Mouse (Mus musculus) left cerebral cortex, postnatal 36 days (tissue): ENCODE measurements around the gene Tjp2. TPM values are rescaled to one million over a fixed set of nuclear protein-coding genes. Genes with fewer than 3 reads are reported as not detected.
"Not testable (repeated sequence)": the region's sequence is repeated elsewhere in the genome, so short reads cannot be mapped to it uniquely, and the experiment has no call there.

Experiments used
- DNase-seq, 2 experiments: peaks; one replicate each; pipeline ENCODE4 v3.0.0; 2021 to 2022; ENCODE audit warnings: low spot score in 2 of 2, mixed read lengths in 1 of 2
- intact Hi-C: fragments of 180-260 bp; cut with DNase I; formaldehyde crosslinking; loops from one replicate; pipeline ENCODE4 v1.15.1; 2025
- total RNA-seq, 2 experiments: library from RNA; stranded (reverse); gene quantifications; 2 replicates each; pipeline ENCODE4 v1.2.3; 2021

The Tjp2 gene
- total RNA-seq, 2 experiments from 2014 or later: 17.1 TPM

DNA sequence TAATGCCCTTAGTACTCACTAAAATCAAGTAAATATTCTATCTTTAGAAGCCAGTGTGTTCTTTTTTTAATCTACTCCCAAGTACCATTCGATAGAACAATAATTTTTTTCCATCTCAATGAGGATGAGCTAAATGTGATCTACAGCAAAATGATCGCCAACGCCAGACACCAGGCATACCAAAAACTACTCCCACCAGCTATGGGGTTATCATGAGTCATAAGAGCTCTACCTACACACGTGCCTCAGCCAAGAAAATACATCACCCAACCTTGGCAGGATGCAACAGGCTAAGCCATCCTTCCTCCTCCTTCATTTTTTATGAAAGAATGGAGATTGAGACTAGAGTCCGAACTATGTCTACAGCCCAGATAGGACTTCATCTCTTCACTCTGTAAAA lies 31.9 kb downstream of the Tjp2 start:
- intact Hi-C loops: no loop called here
- no peak for DNase-seq

DNA sequence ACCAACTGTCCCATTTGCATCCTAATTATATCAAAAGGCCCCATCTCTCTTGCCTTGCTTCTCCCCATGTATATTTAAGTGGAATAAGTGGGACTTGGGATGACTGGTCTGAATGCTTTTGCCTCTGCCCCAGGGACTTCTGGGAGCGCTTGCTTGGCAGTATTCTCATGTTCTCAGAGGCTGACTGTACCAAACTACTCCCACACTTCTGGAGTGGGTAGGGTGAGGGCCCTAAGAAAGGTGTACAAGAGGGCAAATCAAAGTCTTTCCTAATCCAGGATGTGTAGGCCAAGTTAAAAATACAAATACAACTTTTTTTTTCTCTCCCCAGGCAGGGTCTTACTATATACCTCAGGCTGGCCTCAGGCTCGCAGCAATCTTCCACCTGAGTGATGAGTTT lies 37.0 kb downstream of the Tjp2 start:
- DNase-seq: no peak
- intact Hi-C loops: no loop called here

DNA sequence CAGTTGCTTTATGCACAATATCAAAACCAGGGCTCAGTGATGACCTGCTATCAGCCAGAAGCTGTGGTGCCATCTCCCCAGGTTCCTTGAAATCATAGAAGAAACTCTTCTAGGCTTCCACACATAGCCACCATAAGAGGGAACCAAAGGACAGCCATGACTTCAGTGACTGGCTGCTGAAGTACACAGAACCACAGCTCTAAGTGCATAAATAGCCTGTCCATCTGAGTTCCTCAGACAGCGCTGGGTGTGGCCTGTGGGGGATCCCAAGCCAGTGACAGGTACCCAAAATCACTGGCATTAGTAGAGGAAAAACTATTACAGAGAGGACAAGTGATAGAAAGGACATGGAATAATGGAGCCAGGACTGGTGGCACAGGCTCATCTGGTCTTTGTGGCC lies 37.5 kb downstream of the Tjp2 start:
- intact Hi-C loops: not testable (repeated sequence)

DNA sequence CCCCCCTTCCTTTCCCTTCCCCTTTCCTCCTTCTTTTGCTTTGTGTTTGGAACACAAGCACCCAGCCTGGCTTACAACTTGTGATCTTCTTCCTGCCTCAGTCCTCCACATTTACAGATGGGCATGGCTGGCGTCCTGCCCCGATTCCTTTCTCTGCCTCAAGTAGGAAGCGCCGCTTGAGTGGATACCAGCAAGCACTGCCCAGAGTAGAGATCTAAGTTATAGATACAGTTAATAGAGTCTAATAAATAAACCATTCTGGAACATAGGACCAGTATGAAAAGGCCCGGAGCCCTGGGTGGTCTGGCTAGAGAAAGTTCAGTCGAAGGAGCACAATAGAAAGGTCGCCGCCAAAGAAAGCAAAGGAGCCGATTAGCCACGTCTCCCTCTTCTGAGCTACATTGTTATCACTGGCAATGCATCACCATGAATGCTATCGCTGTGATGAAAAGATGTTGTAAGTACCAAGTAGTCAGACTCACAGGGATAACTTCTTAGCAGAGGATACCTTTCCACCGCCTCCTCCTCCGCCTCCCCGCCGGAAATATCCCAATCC lies 41.1 kb downstream of the Tjp2 start:
- DNase-seq: no peak
- intact Hi-C loops: no loop called here

More for the DNA sequence above, 37.5 kb downstream of the Tjp2 start:
- not testable (repeated sequence) for DNase-seq

DNA sequence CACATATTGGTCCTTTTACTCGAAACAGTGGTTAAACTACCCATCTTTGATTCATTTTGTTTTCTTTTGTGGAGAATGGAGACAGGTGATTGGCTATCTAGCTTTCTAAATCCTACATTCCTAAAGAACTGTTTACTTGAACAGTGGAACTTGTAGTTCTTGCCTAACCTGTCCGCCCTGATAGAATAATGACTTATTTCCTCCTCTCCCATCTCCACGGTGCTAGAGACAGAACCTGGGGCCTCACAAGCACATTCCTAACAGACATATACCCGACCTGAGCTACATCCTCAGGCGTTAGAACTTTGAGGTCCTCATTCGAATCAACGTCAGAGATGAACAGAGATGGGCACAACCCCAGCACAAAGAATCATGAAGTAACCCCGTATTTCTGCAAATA lies 44.4 kb downstream of the Tjp2 start:
- DNase-seq: no peak
- intact Hi-C loops: no loop called here

DNA sequence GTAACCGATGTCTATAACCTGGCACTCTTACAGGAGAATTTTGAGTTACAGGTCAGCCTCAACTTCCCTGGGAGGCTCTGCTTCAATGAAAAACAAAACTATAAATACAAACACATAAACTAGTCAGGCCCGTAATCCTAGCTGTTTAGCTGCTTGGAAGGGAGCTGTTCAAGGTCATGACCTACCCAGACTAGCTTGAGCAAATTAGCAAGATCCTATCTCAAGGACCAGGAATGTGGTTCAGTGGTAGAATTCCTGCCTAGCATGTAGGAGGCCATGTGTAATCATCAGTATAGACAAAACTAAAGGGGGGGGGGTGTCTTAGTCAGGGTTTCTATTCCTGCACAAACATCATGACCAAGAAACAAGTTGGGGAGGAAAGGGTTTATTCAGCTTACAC lies 46.7 kb downstream of the Tjp2 start:
- no peak for DNase-seq
- intact Hi-C loops: no loop called here

DNA sequence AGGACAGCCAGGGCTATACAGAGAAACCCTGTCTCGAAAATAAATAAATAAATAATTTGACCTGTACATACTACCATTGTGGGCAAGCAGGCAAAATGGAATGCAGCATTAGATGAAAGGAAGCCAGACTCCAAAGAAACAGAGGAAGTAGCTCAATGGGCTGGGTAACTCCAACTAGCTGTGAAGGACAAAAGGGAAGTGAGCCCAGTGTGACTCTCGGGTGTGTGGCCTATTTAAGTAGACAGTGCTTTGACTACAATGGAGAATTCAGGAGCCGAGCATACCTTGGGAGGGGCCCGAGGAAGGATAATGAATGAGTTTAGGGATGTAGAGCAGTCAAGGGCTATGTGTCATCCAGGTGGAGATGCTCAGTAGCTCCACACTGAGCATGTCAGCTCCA lies 48.1 kb downstream of the Tjp2 start:
- intact Hi-C loops: no loop called here

DNA sequence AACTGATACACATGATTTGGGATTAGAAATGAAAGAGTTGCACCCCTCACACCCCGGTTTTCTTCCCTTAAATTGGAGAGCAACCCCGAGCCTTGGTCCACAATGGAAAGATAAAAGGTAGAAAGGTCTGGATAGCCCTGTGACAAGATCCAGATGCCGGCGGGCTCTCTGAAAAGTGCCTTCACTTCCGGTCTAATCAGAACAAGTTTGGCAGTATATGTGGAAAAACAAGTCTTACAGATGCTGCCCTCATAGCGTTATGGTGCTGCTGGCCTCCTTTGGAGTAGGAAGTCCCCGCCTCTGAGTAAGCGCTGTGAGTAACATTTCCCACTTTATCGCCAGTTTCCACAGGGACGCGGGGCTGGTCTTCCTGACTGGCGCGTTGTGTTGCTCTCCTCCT lies 49.9 kb downstream of the Tjp2 start:
- intact Hi-C loops: no loop called here
- DNase-seq: peak in 1 of 2 experiments; percentile 22

More for the DNA sequence above, 48.1 kb downstream of the Tjp2 start:
- no peak for DNase-seq

DNA sequence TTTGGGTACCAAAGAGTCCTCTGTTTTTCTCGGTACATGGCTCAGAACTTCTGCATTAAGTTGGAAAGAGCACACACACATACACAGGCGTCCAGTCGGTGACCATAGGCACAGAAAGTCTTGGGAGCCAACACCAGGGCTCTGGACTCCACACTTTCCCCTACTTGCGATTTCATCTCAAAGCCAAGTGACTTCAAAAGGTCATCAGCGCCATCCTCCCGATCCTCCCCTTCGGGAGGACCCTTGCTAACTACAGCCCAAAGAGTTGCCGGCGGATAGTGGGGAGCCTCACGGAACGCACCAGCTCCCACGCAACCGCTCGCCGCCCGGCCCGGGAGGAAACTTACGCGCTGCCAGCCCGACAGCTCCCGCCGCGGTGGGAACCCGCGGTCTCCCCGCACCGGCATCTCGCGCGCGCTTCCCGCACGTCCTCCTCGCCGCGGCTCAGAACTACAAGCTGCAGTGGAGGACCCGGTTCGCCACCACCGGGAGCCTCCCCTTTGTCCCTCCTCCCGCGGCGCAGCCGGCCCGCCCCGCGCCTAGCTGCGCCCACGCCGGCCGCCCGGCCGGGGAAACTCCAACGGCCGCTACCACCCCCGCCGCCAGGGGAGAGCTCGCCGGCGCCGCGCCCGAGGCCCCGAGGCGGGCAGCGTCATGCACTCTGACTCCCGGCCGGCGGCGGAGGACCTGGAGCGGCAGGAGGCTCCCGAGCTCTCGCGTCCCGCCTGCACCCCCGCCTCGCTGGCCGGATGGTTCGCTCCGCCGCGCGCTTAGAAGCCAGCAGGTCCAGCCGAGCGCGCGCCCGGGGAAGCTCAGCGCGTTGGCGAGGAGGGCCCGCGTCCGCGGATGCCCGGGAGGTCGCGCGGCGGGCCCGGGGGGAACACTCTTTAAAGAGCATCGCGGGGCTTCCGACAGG lies 51.0 kb downstream of the Tjp2 start:
- intact Hi-C loops: no loop called here
- peak; percentile 90 to 92 for DNase-seq

DNA sequence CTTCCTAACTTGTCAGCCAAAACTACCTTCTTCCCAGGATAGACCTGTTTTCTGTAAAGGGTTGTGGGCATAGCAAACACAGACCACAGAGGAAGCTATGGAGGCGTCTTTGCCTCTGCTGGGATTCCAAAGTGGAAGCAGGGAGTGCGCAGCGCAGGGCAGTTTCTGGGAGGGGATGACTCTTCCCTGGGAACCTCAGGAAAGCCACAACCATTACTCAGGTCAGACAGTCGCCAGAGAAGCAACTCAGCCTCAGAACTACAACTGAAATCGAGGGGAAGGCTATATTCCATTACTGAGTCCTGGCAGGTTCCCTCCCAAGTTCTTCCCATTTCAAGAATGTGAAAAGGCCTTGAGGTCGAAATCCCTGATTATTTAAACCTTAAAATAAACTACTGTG lies 51.8 kb downstream of the Tjp2 start:
- intact Hi-C loops: no loop called here
- DNase-seq: no peak

DNA sequence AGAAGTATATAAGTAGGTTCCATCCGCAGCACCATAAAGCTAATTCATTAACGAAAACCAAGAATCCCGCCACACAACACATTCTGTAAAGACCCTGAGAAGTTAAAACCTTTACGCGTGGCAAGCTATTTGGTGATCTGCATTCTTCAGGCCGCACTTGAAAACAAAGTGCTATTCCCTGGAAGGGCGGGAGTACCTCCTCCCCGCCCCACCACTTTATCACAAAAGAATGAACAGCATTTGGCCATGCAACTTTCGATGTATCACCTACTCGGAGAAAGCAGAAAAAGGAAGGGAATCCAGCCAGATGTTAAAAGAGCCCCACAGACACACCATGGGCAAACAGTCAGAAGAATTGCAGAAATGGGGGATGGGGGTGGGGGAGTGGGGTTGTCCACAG lies 56.3 kb downstream of the Tjp2 start:
- DNase-seq: no peak
- intact Hi-C loops: no loop called here

DNA sequence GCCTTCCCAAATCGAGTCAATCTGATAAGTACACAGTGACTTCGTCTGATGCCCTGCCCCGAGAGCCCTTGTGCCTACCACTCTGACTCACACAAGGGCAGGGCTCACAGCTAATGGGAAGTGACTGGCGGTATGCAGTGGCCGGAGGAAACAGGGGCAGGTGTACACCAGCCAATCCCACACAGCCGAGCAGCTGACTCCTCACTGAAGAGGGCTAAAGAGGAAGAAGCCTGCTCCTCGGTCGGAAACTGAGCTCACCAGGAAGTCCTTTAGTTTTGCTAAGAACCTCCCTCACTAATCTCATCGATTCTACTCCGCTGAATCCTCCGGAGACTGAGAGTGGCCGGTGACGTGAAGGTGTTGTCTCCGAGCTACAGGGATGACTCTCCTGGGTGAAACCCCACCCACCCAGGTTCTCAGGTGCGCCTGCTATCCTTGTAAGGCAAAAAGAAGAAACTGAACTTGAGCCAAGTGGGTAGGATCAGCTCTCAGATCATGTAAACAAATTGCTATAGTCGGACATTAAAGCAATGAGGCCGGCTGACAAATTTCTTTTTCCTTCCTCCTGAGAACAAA lies 58.2 kb downstream of the Tjp2 start:
- DNase-seq: no peak
- intact Hi-C loops: no loop called here

DNA sequence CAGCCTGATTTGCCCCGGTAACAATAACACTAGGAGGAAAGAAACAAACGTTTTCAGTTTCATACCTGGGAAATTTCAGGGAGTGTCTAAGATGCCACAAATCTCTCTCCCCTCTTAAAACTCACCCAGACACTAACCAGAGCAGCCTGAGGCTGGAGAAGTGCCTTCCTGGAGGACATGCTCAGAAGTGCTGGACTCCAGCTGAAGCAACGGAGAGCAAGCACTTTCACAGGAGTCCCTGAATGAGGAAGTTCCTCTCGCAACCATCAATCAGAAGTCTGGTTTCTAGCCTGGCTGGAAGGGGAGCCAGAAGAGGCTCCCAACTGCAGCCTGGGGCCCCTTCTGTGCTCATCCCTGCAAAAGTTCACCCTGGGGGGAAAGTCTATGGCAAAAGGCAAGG lies 60.9 kb downstream of the Tjp2 start:
- intact Hi-C loops: no loop called here
- no peak for DNase-seq

DNA sequence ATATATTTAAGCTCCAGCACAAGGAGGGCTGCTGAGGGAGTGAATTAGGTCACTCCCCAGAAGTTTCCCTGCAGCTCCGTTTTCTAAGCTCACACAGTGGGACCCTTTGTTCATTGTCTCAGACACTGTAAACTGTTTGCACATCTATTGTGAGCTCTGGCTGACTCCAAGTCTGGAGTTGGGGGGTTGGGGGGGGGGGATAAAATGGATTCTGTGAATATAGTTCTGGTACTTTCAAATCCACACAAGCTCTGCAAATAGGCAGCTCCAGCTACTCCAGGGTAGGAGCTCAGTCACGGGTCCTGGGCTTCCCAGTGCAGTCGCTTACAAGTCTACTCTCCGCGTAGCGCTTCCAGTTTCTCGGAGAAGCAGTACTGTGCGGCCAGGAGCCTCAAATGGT lies 64.4 kb downstream of the Tjp2 start:
- intact Hi-C loops: no loop called here
- no peak for DNase-seq

DNA sequence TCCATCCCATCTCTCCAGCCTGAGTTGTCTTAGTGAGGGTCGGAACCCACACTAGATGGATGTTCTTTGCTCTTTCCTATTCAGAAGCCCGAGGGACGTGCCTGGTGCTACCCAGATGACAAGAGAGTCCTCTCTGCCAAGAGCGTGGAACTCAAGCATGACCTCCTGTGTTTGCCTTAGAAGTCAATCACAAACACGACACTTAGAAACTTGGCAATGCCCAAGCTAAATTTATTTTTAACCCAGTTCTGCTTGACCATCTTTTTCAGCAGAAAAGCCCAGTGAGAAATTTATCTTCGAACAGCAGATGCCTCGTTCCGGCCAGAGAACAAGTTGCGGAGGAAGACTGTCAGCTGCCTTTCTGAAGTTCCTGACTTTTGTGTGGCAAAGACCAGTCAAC lies 65.1 kb downstream of the Tjp2 start:
- intact Hi-C loops: no loop called here

DNA sequence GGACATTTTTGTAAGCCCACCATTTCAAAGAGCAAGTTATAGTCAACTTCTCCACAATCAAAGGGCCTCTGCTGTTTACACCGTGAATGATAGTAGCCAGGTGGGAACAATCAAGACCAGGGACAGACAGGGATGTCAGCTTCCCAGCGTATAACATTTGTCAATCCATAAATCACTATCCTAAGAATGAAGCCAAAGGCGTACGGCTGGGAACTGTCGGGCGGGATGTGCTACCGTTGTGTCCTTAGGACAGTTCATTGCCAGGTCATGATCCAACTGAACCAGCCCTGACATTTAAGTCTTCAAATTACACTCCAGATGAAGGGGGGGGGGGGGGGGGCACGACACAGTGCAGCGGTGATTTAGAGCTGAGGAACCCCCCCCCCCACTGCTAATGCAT lies 65.5 kb downstream of the Tjp2 start:
- DNase-seq: no peak
- intact Hi-C loops: no loop called here

More for the DNA sequence above, 65.1 kb downstream of the Tjp2 start:
- no peak for DNase-seq

DNA sequence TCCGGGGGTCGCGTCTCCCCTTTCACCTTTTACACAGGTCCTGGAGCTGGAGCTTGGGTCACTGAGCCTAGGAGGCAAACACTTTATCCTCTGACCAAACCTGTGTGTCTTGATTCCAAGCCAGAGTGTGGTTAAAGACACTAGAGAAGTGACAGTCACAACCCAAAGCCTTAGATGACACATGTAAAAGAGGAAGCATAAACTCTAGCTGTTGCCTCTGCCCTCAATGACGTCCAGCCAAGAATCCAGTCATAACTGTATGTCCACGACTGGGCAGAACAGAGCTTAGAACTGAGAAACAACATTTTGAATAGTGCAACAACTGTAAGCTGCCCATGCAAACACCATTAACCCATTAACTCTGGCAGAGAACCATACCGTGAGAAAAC lies 68.8 kb downstream of the Tjp2 start:
- intact Hi-C loops: no loop called here

DNA sequence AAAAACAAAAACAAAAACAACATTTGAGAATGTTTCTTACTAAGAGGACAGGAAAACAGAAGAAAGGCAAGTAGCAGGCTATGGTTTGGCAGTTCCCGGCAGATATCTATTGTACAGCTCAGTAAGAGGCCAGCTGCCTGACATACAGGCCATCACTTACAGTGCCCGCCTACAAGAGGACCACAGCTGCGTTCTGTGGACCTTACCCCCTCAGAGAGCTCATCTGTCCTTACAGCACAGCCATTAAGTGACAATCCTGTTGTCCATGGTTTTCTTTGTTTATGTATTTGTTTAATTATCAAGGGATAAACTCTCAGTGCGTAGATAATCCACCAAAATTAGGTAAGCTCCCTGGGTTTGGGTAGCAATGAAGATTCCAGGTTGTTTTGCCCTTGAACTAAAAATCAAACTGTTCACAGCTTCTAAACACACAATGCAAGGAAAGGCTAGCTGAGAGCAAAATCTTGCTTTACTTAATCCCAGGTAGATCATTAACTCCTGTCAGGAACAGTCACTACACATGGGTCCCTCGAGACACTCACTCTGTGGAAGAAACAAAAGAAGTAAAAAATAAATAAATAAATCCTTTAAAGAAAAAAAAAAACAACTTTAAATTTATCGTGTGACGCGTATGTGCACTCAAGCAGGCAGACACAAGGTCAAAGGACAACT lies 69.3 kb downstream of the Tjp2 start:
- no peak for DNase-seq
- intact Hi-C loops: no loop called here

More for the DNA sequence above, 68.8 kb downstream of the Tjp2 start:
- no peak for DNase-seq

DNA sequence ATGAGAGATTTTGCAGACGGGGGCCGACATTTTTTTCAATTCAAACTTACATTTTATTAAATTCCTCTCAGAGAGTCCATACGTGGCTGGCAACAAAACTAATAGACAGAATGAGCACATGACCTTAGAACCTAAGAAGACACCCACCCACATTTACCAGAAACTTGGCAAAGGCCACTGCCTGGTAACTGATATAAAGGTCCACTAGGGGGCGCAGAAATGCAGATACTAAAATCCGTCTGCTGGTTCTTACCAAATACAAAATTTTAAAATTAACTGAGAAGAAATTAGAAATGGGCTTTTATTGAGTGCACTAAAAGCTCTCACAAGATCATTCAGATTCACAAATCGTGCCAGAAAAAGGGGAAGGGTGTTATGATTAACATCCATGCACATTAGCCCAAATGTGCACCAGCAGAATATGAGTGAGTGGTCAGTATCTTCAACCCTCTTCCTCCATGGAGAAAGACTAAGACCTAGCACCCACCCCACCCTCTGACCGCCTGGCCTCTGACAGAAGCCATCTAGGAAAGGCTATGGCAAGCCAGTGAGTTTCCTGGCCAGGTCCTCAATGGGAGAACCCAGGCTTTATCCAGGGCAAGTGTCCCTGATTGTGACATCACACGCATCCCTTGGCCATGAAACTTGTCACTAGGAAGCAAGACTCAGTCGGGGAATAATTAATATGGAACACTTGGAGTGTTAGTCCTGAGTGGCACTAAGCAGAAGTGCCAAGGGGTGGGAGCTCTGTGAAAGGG lies 71.4 kb downstream of the Tjp2 start:
- no peak for DNase-seq
- intact Hi-C loops: loop anchor here (2.0 to 5.0 kb wide), 2 partner anchors 69 to 111 kb away; no protein-coding TSS in a partner anchor

DNA sequence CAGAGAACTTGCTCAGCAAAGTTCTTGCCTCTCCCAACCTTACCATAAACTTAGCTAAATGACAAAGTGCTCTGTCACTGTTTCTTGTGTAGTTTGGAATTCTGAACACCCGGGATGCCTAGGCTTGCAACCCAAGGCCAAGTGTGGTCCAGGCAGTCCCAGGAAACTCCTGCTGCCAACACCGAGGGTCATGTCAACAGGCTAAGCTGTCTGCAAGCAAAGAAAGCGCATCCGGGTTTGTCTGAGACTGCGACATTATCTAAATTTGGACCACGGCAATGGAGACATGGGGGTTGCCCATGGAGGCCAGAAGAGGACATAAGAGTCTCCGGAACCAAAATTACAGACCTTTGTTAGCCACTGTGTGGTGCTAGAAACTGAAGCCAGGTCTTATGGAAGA lies 80.8 kb downstream of the Tjp2 start:
- intact Hi-C loops: no loop called here
- no peak for DNase-seq
